Mouse (Mus musculus): ENCODE data around the gene Nprl3. TPM values are rescaled to one million over a fixed set of nuclear protein-coding genes. Genes with fewer than 3 reads are reported as not detected.

The Nprl3 gene
- polyA plus RNA-seq, 1 experiment: 113 TPM

DNA sequence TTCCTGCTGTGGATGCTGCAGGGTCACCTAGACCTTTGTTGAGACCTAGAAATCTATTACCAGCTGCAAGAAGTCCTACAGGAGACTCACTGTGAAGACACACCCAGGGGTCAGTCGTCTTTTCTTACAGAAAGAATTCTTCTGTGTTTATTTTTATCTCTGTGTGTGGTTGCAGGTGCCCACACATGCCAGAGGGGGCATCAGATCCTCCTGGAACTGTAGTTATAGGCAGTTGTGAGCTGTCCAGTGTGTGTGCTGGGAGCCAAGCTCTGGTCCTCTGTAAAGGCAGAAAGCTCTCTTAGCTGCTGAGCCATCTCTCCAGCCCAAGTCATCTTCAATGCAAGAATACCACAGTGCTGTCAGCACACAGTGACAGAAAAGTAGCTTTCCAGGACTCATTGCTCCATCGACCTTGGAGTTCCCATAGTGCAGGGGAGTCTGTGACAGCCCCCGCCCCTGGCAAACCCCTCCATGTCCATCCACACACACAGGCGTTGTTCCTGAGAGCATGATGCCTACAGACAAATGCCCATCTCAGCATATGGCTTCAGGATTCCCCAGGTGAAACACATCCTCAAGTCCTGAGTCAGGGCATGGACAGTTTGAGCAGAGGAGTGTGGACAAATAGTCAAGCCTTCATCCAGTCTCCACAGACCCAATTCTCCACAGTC, 44.1 kb downstream of the Nprl3 start:
- TF ChIP-seq GATA1 (IDR thresholded peaks at IDR 0.05; ENCODE audit: low read length): no peak

DNA sequence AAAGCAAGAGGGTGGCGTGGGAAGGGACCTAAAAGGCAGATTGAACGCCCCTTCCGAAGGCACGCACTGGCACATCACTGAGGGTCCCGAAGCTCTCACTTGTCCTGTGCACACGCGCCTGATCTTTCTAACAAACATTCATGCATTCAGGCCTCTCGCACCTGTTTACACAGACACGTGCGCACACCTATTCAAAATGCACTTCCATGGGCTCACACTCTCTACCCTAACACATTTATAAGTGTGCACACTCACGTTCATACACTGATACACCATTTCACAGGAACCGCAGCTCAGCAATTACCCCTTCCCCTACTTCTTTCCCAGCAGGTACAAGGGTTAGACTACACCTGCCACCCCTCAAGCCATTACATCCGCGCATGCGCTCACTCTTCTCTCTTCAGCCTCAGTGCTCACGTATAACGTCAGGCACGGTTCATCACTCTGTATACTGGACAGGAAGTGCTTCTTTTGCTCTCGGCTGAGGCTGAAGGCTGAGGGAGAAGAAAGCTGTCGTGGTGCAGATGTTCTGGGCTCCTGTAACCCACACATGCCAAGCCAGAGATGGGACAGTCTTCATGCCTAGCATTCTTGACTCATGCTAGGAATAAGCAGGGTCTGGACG, 44.8 kb downstream of the Nprl3 start:
- TF ChIP-seq GATA1 (IDR thresholded peaks at IDR 0.05; ENCODE audit: low read length): no peak

DNA sequence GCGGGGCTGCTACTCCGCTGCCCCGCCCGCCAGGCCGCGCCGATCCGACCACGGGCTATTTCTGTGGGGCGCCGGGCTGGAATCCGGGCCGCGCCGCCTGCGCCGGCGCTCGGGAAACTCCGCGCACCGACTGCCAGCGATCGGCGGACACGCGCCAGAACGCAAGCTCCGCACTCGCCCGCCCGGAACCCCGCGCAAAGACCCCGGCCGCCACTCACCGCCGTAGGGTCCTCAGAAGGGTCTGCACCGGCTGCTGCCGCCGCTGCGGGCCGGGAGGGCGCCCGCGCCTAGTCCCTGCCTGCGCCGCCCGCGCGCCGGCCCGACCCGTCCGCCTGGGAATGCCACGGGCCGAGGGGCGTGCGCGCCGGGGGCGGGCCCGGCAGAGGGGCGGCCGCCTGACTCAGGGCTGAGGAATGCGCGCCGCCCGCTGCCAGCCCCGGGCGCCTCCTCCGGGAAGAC, 45.5 kb downstream of the Nprl3 start, which contains the start of gene Rhbdf1:
Gene Rhbdf1 (minus strand): TSS at position 350 of the 459 bp plus-strand sequence.
- no peak for TF ChIP-seq GATA1 (IDR thresholded peaks at IDR 0.05; ENCODE audit: low read length)

DNA sequence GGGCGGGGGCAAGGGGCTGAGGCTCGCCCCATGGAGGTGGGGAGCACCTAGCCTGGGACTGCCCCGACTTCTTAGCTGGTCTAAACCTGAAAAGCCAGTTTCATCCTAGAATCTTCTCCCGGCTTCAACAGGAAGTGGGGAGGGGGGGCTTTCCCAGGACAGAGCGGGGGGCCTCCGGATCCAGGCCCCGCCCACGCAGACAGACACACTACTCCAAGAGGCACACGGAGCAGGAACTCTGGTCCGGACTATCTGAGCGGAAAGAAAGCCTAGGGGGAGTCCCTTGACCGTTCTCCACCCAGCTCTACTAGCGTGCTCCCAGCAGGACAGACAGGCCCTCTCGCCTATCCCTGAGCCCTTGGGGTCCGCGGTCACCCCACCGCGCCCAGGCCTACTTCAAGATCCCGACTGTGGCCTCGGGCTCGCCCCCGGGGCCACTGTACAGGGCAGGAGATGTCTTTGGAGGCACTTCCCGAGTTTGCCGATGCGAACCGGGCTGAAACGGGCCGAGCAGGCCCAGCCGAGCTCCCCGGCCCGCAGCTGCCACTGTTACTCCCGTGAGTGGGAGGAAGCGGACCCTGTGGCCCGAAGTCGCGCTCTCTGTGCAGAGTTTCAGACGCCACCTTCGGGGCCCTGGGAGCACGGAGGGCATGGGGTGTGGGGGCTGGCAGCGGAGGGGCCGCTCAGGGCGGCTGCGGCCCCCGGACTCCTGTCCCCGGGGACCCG, 46.1 kb downstream of the Nprl3 start:
- no peak for TF ChIP-seq GATA1 (IDR thresholded peaks at IDR 0.05; ENCODE audit: low read length)

DNA sequence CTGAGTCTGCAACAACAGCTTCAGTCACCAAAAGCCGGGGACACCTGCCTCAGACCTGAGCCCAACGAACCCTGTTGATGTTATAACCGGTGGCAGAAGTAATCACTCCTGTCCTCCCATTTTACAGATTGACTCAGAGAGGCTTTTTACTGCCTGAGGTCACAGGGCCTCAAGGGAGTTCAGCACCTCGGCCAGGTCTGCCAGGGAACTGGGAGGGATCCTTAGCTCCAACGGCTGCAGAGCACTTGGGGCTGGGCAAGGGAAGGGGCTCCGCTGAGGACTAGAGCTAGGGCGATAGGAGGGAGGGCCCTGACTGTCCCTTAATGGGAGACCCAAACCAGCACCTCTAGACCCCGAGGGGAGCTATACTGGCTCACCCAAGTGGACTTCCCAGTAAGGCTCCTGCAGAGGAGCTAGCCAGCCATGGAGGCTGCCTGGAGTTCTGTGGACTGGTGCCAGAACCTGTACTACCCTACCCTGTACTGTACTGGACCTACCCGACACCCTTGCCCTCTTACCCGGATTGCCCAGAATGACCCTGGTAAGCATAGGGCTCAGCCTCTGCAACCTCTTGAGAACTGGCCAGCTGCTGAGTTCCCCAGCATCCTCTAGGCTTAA, 46.8 kb downstream of the Nprl3 start:
- TF ChIP-seq GATA1 (IDR thresholded peaks at IDR 0.05; ENCODE audit: low read length): no peak

DNA sequence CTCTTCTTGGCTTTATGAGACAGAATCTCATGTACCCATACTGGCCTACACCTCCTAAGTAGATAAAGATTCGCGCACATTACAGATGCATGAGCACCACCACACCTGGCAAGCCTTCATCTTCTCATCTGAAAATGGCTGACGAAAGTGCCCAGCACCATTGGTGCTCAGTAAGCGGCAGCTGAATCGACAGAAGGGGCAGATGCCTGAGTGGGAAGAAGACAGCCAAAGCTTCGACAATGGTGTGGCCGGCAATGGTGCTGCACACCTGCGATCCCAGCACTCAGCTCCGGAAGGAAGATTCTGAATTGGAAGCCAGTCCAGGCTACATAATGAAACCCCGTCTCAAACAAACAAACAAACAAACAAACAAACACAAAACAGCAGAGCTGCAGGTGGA, 48.2 kb downstream of the Nprl3 start:
- no peak for TF ChIP-seq GATA1 (IDR thresholded peaks at IDR 0.05; ENCODE audit: low read length)

DNA sequence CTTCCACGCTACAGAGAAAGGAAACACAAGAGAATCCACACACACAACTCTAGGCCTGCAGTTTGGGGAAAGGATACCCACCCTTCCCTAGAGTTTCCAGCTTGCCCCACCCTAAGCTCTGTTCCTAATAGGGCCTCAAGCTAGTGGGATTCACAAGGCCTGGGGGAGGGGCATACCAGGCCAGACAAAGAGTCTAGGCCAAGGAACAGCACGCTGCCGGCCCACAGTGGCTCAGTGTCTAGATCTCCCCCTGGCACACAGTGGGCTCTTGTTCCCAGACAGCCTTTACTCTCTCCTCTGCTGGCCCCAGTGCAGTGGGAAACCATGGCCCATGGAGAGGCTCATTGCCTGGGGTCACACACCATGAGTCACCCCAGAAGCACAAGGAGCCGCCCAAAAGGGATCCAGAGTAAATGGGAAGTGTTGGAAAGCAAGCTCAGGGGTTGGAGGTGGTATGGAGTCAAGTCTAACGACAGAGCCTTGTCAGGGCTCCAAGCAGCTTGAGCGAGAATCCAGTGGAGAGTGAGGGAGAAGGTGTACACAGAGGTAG, 48.9 kb downstream of the Nprl3 start:
- TF ChIP-seq GATA1 (IDR thresholded peaks at IDR 0.05; ENCODE audit: low read length): no peak

DNA sequence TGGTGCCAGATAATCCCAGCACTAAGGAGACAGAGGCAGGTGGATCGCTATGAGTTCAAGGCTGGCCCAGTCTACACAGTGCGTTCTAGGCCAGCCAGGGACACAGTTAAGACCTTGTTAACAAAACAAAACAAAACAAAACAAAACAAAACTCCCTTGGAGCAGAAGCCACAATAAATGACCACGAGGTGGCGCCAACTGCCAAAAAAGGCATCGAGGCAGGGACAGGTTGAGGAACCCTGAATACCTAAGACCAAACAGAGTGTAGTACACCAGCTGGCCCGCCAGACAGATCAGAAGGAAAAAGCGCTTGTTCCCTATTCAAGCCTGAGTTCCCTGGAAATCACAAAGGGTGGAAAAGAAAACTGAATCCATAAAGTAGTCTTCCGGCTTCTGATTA, 50.7 kb downstream of the Nprl3 start:
- no peak for TF ChIP-seq GATA1 (IDR thresholded peaks at IDR 0.05; ENCODE audit: low read length)

DNA sequence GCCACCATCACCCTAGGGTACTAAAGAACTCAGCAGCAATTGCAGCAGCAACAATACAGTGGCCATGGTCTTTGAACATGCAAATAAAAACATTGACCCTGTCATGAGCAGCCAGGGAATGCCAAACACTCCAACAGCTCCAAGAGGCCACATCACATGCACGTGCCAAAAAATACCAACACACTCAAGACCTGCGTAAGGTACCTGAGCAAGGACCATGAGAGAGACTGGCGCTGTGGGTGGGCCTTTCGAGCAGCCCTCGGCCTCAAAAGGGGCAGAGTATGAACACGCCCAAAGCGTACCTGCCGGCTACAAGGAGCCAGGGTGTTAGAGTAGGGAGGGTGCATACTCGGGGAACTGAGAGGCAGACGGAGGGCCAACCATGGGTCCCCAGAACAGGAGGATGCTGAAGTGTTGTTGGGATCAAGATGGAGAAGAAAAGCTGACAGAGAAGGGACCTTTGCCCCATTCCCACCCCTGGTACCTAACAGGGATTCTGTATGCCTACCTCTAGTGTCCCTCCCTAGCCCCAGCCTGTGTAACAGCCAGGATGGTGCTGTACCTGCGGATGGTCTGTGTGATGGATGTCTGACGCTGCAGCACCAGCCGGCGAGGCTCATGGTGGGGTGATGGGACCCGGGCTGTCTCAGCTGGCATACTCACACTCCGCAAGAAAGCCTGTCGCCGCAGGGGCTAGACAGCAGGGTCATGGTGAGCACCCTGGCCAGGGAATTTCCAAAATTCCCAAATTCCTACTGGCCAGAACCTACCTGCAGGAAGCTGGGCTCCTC, 51.9 kb downstream of the Nprl3 start:
- no peak for TF ChIP-seq GATA1 (IDR thresholded peaks at IDR 0.05; ENCODE audit: low read length)

DNA sequence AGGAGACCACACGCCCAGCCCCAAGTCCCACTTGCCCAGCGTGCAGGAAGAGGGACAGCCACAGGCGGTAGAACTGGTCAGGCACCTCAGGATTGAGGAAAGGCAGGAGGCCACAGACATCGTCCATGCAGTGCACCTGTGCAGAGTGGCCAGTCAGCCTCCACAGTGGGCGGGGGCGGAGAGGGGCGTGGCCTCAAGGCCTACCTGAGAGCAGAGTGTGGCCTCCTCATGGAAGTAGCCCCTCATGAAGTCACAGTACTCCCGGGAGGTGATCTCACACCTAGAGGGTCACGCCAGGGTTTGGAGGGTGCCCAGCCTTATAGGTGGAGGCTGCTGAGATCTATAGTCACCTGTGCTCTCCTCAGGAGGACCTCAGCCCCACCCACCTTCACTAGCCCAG, 56.9 kb downstream of the Nprl3 start:
- no peak for TF ChIP-seq GATA1 (IDR thresholded peaks at IDR 0.05; ENCODE audit: low read length)

DNA sequence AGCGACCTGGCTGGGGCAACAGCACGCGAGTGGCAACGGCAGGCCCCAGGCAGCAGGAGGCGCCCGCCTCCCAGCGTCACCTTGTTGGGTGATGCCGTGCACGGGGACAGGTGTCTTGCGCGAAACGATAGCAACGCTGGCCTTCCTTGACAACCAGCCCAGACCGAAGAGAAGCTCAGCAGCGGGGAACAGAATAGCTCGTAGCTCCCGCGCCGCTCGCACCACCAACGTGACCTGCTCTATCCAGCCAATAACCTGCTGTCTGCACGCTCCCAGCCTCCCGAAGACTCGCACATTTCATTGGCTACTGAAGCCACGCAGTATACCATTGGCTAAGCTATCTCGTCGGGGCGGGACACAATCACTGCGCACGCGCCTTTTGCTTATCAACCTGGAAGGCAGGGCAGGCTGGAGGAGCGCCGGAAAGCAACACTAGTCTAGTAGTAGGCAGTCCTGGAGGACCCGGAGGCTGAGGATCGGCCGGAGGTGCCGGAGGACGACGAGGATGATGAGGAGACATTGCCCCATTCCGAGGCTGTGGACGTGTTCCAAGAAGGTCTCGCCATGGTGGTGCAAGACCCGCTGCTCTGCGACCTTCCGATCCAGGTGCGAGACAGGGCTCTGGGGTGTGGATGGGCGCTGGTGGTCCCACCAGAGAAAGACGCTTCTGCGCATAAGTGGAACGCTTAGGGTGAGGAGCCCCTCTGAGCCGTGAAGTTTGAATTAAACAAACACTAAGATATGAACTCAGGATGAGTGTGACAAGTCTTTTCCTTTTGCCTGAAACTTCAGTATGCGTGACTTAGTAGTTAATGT, 62.2 kb downstream of the Nprl3 start, which contains the start of gene Snrnp25:
Gene Snrnp25 (plus strand): TSS at position 358 of the 816 bp plus-strand sequence.
- no peak for TF ChIP-seq GATA1 (IDR thresholded peaks at IDR 0.05; ENCODE audit: low read length)

DNA sequence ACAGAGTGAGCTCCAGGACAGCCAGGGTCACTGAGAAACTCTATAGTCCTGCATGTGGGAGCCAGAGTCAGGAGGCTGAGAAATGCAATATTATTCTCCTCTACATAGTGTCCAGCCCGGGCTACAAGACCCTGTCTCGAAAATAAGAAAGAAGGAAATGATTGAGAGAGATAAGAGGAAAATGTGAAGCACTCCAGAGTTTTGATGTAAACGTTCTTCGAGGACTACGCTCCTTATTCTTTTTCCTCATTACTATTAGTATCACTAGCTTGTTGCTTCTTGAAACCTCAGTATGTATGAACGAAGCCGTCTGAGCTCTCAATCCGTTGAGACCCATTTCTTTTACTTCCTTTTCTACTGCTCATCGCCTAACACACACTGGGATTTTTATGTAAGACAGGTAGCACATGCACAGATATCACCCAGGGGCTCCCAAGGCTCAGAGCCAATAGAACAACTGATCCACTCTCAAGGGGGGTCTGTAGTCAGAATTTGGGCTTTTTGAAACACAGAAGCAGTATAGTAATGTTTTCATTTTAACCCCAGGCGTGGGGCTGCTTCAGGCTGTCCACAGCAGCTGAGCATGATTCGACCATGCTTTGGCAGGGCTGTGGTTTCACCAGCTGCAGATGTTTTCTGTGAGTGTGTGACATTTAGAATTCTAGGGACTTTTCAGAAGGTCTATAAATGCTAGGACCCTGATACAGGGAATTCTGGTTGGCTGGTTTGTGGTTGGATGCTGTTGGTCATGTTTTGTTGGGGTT, 65.4 kb downstream of the Nprl3 start:
- no peak for TF ChIP-seq GATA1 (IDR thresholded peaks at IDR 0.05; ENCODE audit: low read length)

DNA sequence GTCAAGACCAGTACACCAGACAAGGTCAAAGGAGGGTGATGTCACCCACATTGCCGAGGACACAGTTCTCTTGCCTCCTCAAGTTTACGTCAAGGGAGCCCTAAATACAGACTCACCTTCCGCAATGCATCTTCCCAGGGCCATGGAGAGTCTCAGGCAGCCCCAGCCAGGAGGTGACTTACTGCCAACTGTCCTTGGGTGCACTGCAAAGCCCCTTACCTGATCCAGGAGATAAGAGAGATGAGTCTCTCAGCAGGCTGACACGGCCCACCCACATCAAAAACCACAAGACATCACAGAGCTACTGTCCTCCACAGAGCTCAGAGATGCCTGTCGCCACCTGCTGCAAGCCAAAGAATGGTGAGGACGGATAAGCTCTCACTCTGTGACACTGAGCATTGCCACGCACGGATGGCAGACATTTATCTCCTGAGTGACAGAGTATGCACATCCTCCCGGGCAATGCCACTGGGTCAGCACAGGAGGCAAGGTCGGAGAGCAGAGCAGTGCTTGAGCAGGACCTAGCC, 67.4 kb downstream of the Nprl3 start, which contains the start of gene Il9r:
Gene Il9r (minus strand): TSS at position 205 of the 527 bp plus-strand sequence.
- TF ChIP-seq GATA1 (IDR thresholded peaks at IDR 0.05; ENCODE audit: low read length): peak; percentile 79

All from G1E-ER4 (cell line).